Mouse (Mus musculus) ES-E14 (cell line): ENCODE data around the gene Sf3b3.

Source experiments
- HCFC1 ChIP-seq: IDR thresholded peaks from 2 replicates; pipeline ENCODE4 v1.6.1; 2012; ENCODE audit warnings: low read length, inconsistent platforms, borderline replicate concordance; ENCODE audit not compliant: insufficient read depth
- MAFK ChIP-seq: IDR thresholded peaks from 2 replicates; pipeline ENCODE4 v1.6.1; 2014; ENCODE audit warnings: mild to moderate bottlenecking, low read depth, low read length, inconsistent platforms; ENCODE audit not compliant: insufficient read depth
- ZC3H11A ChIP-seq: IDR thresholded peaks from 2 replicates; pipeline ENCODE4 v1.6.1; 2012; ENCODE audit warnings: low read depth, mild to moderate bottlenecking, inconsistent platforms, low read length, borderline replicate concordance
- ZNF384 ChIP-seq: IDR thresholded peaks from 2 replicates; pipeline ENCODE4 v1.6.1; 2012; ENCODE audit warnings: low read depth, low read length, inconsistent platforms

GRCm38 (mm10) chr8:110847645-110848495 lies 1.3 kb upstream of the Sf3b3 start:
- TF ChIP-seq ZNF384 (no peak), MAFK (no peak), ZC3H11A (no peak), HCFC1 (no peak)
